Comparison of ENCODE assay signal across 23 mouse cellular contexts in genomic region chr15:77445668-77446067, GRCm38 (mm10). TPM values are rescaled to one million over a fixed set of nuclear protein-coding genes. Genes with fewer than 3 reads are reported as not detected.
"Had no signal": no experiment of that assay in that cellular context is flagged by ENCODE, and none has a peak within 500 bp of the region (broad histone marks: within the 10 kb centered on the region; RNA-seq: fewer than 3 reads in every experiment).

No protein-coding gene starts in this region.

RNA-seq across cellular contexts. Expression of gene Apol7b, which starts 1.6 kb away (rescaled TPM):
- polyA plus RNA-seq: heart, embryonic 10.5 days; heart, embryonic 11.5 days; heart, embryonic 12.5 days; heart, embryonic 13.5 days; heart, embryonic 14.5 days; heart, embryonic 15.5 days; heart, embryonic 16.5 days; heart, postnatal 0 days; hindbrain, embryonic 10.5 days; hindbrain, embryonic 11.5 days; hindbrain, embryonic 12.5 days; hindbrain, embryonic 13.5 days; hindbrain, embryonic 14.5 days; hindbrain, embryonic 15.5 days; hindbrain, embryonic 16.5 days; hindbrain, postnatal 0 days; intestine, embryonic 14.5 days; kidney, adult 2 months; kidney, embryonic 14.5 days; kidney, postnatal 0 days had no signal

RNA-seq across cellular contexts. Expression of gene Apol10a, which starts 31.2 kb away (rescaled TPM):
- polyA plus RNA-seq: heart, embryonic 10.5 days; heart, embryonic 11.5 days; heart, embryonic 12.5 days; heart, embryonic 13.5 days; heart, embryonic 14.5 days; heart, embryonic 15.5 days; hindbrain, embryonic 10.5 days; hindbrain, embryonic 11.5 days; hindbrain, embryonic 12.5 days; hindbrain, embryonic 13.5 days; hindbrain, embryonic 14.5 days; hindbrain, embryonic 15.5 days; hindbrain, embryonic 16.5 days; hindbrain, postnatal 0 days; inflammation-experienced regulatory T-cells, adult 6 months; intestine, embryonic 14.5 days; kidney, embryonic 14.5 days; kidney, embryonic 15.5 days; kidney, embryonic 16.5 days had no signal

RNA-seq across cellular contexts. Expression of gene Apol9a, which starts 34.7 kb away (rescaled TPM):
- polyA plus RNA-seq: heart, embryonic 10.5 days; hindbrain, embryonic 12.5 days; hindbrain, embryonic 13.5 days; hindbrain, embryonic 14.5 days; kidney, embryonic 14.5 days; kidney, embryonic 16.5 days had no signal

RNA-seq across cellular contexts. Expression of gene Apol7a, which starts 46.8 kb away (rescaled TPM):
- polyA plus RNA-seq: heart, embryonic 10.5 days; hindbrain, embryonic 10.5 days; hindbrain, embryonic 11.5 days; hindbrain, embryonic 12.5 days; hindbrain, embryonic 13.5 days; hindbrain, embryonic 14.5 days; hindbrain, embryonic 15.5 days; hindbrain, embryonic 16.5 days; hindbrain, postnatal 0 days; inflammation-experienced regulatory T-cells, adult 6 months; kidney, adult 2 months; kidney, embryonic 14.5 days had no signal
